15 mouse cellular contexts compared by ENCODE assay signal in genomic region chr6:99251924-99252323, GRCm38 (mm10).
DNase-seq lines count a peak whose midpoint lies in the region; ATAC-seq lines count a peak whose summit lies in the region.
"Had no signal": no experiment of that assay in that cellular context is flagged by ENCODE, and none has a peak within 500 bp of the region (broad histone marks: within the 10 kb centered on the region; RNA-seq: fewer than 3 reads in every experiment).

No protein-coding gene starts in this region.

- ATAC-seq in heart, embryonic 14.5 days (ENCODE audit: insufficient number of reproducible peaks, insufficient read depth, low FRiP score, low read depth), result no peak
- no peak for ATAC-seq in erythroid progenitor cell, adult 5-6 weeks (replicated peaks; ENCODE audit: low FRiP score, poor library complexity, severe bottlenecking)
- ATAC-seq: activated CD4-positive, CD25-positive, alpha-beta regulatory T cell, adult 4 months had no signal

- H3K9ac ChIP-seq in heart, embryonic 14.5 days (ENCODE audit: low read length), result no peak overlapping the region
- H3K9ac ChIP-seq: limb, embryonic 13.5 days had no signal

- peaks cover 8 to 13% of the 10 kb centered on the region in 2 experiments for H3K4me1 ChIP-seq in heart, embryonic 14.5 days (ENCODE audit: control insufficient read depth in 2 of 2, insufficient read depth in 2 of 2, low read length in 2 of 2)
- H3K4me1 ChIP-seq: forebrain, embryonic 10.5 days; limb, embryonic 13.5 days had no signal

- H3K4me2 ChIP-seq in heart, embryonic 14.5 days (ENCODE audit: low read length), result peak overlapping the region; percentile 36; the same call in 1 of the 2 replicates
- H3K4me2 ChIP-seq: limb, embryonic 13.5 days had no signal

- H3K27ac ChIP-seq in heart, embryonic 14.5 days (replicated peaks in 1 of 2; ENCODE audit: control insufficient read depth in 1 of 2, insufficient read depth in 1 of 2, low read depth in 2 of 2, low read length in 2 of 2), result peak overlapping the region; percentile 47 to 55
- H3K27ac ChIP-seq: forebrain, embryonic 10.5 days; limb, embryonic 13.5 days had no signal

- H3K27me3 ChIP-seq in heart, embryonic 14.5 days (ENCODE audit: control insufficient read depth, insufficient read depth, low read length), result no peaks in the 10 kb centered on the region
- H3K27me3 ChIP-seq: limb, embryonic 13.5 days; megakaryocyte, embryonic 14.5 days had no signal

- WGBS in heart, embryonic 14.5 days, result 82% methylated on average over 4 of the region's 4 CpGs

- DNase-seq in heart, postnatal 4 days, result no peak
- peak; percentile 18 for DNase-seq in lung, postnatal 10 days
- no peak for DNase-seq in lung, postnatal 14 days
- DNase-seq in T-cell, adult 2 months (ENCODE audit: low spot score), result peak; percentile 48
- DNase-seq in naive thymus-derived CD4-positive, alpha-beta T cell, adult 2 months (ENCODE audit: low read depth), result peak; percentile 66
- no peak for DNase-seq in cerebellum, adult 9-10 months
- DNase-seq: cerebellum, postnatal 36 days; kidney, adult 11 months; thymus, postnatal 36 days had no signal

- H3K36me3 ChIP-seq in heart, embryonic 14.5 days (ENCODE audit: control insufficient read depth, insufficient read depth, low read length), result no peaks in the 10 kb centered on the region
- H3K36me3 ChIP-seq: forebrain, embryonic 10.5 days; limb, embryonic 13.5 days had no signal

- H3K4me3 ChIP-seq in heart, embryonic 14.5 days (ENCODE audit: control insufficient read depth in 1 of 2, insufficient read depth in 1 of 2, low read depth in 1 of 2, low read length in 2 of 2), result no peak overlapping the region
- H3K4me3 ChIP-seq: forebrain, embryonic 10.5 days; limb, embryonic 13.5 days; megakaryocyte, embryonic 14.5 days had no signal

- no peaks in the 10 kb centered on the region for H3K9me3 ChIP-seq in heart, embryonic 14.5 days (ENCODE audit: control insufficient read depth, low read length)
- H3K9me3 ChIP-seq: forebrain, embryonic 10.5 days; limb, embryonic 13.5 days; megakaryocyte, embryonic 14.5 days had no signal

Comparison
In these comparisons a context has a peak if more than half of its experiments do, and no peak if none do; other contexts are left out.
1. DNase-seq: peak in lung, postnatal 10 days (single experiment), T-cell, adult 2 months (single experiment) and naive thymus-derived CD4-positive, alpha-beta T cell, adult 2 months (single experiment); none in heart, postnatal 4 days (single experiment), lung, postnatal 14 days (single experiment) and cerebellum, adult 9-10 months (single experiment).